Mouse (Mus musculus): ENCODE data around the gene Gsta1. TPM values are rescaled to one million over a fixed set of nuclear protein-coding genes. Genes with fewer than 3 reads are reported as not detected.
A peak's percentile ranks its signal among the peaks of the same experiment; 100 is the strongest.
"Not testable (repeated sequence)": the region's sequence is repeated elsewhere in the genome, so short reads cannot be mapped to it uniquely, and the experiment has no call there.

The Gsta1 gene
- total RNA-seq (2021) = not detected

GRCm38 (mm10) chr9:78230461-78230860 lies at the start of gene Gsta1:
TSS of gene Gsta1 (plus strand) at chr9:78230656.
- not testable (repeated sequence) for DNase-seq (ENCODE audit: extremely low spot score in 1 of 2, low spot score in 1 of 2)

DNA sequence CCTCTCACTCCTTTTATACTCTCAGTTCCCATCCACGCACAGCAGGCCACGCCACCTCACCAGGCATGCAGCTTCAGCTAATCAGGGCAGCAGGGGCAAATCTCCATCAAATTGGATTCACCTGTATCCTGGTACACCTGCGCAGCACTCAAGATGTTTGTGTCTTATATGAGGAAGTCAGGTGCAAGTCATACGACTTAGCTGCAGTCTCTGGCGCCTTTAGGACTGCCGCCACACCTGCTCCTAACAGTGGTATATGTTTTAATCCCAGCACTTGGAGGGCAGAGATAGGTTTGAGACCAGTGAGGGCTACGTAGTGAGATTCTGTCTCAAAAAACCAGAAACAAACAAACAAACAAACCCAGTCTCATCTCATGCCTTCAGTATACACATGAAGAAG lies 48.0 kb upstream of the Gsta1 start, which contains the start of gene Gsta4:
TSS of gene Gsta4 (plus strand) at position 301 of the 400 bp plus-strand sequence.
- DNase-seq (ENCODE audit: extremely low spot score in 1 of 2, low spot score in 1 of 2) = not testable (repeated sequence)

DNA sequence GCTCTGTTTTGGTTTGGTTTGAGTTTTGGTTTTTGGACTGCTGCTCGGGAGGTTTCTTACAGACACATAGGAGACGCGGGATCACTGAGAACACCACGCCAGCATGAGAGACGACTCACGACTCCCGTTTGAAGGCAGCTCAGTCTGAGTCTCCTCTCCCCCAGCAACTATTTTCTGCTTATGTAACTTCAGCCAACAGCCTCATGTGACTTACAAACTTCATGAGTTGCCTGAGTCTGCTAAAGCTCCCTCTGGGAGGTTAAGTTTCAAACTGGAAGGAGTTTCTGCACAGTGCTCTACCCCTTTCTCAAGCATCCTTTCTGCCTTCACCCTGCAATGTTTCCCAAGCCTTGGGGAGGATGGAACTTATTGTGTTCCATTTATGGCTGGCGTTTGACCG lies 44.8 kb upstream of the Gsta1 start:
- DNase-seq (ENCODE audit: extremely low spot score in 1 of 2, low spot score in 1 of 2) = no peak

GRCm38 (mm10) chr9:78188910-78189309 lies 41.5 kb upstream of the Gsta1 start:
- DNase-seq (ENCODE audit: extremely low spot score in 1 of 2, low spot score in 1 of 2) = no peak

- no peak for DNase-seq (ENCODE audit: extremely low spot score in 1 of 2, low spot score in 1 of 2)
Observed at GRCm38 (mm10) chr9:78190651-78191634, 39.5 kb upstream of the Gsta1 start.

GRCm38 (mm10) chr9:78191736-78192135 lies 38.7 kb upstream of the Gsta1 start:
- no peak for DNase-seq (ENCODE audit: extremely low spot score in 1 of 2, low spot score in 1 of 2)

DNA sequence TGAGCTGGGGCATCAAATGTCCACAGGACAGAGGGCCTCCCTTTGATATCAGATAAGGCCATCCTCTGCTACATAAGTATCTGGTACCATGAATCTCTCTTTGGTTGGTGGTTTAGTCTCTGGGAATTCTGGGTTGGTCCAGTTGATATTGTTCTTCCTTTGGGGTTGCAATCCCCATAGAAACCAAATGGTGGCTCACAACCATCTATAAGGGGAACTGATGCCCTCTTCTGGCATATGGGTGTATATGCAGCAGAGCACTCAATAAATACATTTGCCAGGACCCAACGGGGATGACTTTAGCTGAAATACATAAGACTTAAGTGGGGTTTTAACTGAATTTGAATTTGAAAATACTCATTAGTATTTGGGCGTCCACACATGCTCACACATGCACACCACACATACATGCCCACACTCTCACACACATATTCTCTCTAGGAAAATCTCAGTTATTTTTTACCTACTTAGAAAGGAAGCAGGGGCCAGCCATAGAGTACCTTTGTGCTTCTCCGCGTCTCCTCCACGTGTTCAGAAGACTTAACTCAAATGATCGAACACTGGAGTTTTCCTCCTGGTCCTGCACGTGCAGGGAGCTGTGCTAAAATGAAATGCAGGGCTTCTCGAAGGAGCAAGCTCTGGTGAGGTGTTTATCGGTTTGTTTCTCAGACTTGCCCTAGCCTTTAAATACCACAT lies 36.4 kb upstream of the Gsta1 start:
- peak in 1 of 2 experiments; percentile 18 for DNase-seq (ENCODE audit: extremely low spot score in 1 of 2, low spot score in 1 of 2)

GRCm38 (mm10) chr9:78195034-78195433 lies 35.4 kb upstream of the Gsta1 start:
- DNase-seq (ENCODE audit: extremely low spot score in 1 of 2, low spot score in 1 of 2) = no peak

GRCm38 (mm10) chr9:78197801-78198200 lies 32.7 kb upstream of the Gsta1 start:
- DNase-seq (ENCODE audit: extremely low spot score in 1 of 2, low spot score in 1 of 2) = no peak

- no peak for DNase-seq (ENCODE audit: extremely low spot score in 1 of 2, low spot score in 1 of 2)
Observed at GRCm38 (mm10) chr9:78204194-78204593, 26.3 kb upstream of the Gsta1 start.

- DNase-seq (ENCODE audit: extremely low spot score in 1 of 2, low spot score in 1 of 2) = no peak
Observed at GRCm38 (mm10) chr9:78208956-78209355, 21.5 kb upstream of the Gsta1 start.

DNA sequence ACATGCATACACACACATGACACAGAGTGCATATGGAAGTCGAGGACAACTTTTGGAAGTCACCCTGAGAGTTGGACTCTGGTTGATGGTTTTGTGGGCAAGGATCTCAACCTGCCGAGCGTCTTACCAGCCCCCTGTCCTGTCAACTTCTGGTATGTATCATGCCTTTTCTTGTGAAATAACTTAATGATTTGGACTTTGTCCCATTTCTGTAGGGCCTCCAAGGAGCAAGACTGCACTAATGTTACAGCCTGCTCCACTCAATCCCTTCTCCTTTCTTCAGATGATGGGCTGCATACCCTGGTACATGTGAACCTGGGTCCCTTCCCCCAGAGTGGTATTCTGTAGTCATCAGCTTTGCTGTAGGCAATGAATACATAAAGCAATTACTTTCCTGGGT lies 20.4 kb upstream of the Gsta1 start:
- DNase-seq (ENCODE audit: extremely low spot score in 1 of 2, low spot score in 1 of 2) = no peak

GRCm38 (mm10) chr9:78210821-78211220 lies 19.6 kb upstream of the Gsta1 start:
- DNase-seq (ENCODE audit: extremely low spot score in 1 of 2, low spot score in 1 of 2) = no peak

- no peak for DNase-seq (ENCODE audit: extremely low spot score in 1 of 2, low spot score in 1 of 2)
Observed at GRCm38 (mm10) chr9:78211521-78211920, 18.9 kb upstream of the Gsta1 start.

DNA sequence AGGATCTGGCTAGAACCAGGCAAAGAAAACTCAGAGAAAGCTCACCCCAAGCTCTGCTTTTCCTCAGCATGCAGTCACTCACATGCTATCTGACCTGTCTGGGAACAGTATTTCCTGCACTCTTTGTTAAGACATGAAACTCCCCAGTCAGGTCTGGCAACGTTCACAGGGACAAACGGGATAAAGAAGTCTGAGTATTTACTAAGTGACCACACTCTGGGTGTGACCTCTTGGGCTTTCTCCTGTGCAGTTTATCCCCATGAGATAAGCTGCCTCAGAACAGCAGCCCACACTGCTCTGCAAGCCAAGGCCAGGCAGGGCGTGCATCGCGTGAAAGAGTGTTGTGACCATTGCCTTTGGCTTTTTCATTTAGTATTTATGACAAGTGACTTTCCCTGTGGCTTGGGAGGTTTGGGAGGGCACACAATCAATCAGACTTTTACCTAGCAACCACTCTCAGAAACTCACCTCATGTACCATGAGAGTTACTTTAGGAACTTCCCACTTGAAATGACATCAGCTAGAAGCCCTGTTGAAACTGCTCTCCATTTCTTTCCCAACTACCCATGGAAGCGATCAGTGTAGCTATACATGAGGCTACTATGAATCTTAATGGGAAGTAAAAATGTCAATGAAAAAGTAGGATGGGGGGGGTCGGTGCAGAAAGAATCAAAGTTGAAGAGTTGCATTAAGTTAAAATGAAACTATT lies 18.0 kb upstream of the Gsta1 start:
- no peak for DNase-seq (ENCODE audit: extremely low spot score in 1 of 2, low spot score in 1 of 2)

DNA sequence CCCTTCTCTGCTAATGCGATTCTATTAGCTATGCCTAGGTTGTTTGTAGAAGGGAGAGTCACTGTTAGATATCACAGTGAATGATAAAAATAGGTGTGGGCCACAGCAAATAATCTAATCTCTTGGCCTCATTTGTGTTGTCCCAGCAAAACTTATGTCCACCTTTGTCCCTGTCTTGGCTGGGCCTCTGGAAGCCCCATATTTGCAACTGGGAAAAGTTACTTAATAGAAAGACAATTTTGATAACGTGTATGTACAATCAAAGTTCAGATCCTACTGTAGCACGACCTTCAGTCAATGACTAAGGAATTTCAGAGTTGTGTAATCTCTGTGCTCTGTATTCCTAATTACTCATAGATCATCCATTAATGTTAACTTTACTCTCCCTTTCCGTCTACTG lies 13.4 kb upstream of the Gsta1 start:
- no peak for DNase-seq (ENCODE audit: extremely low spot score in 1 of 2, low spot score in 1 of 2)

GRCm38 (mm10) chr9:78222616-78223015 lies 7.8 kb upstream of the Gsta1 start:
- DNase-seq (ENCODE audit: extremely low spot score in 1 of 2, low spot score in 1 of 2) = no peak

DNA sequence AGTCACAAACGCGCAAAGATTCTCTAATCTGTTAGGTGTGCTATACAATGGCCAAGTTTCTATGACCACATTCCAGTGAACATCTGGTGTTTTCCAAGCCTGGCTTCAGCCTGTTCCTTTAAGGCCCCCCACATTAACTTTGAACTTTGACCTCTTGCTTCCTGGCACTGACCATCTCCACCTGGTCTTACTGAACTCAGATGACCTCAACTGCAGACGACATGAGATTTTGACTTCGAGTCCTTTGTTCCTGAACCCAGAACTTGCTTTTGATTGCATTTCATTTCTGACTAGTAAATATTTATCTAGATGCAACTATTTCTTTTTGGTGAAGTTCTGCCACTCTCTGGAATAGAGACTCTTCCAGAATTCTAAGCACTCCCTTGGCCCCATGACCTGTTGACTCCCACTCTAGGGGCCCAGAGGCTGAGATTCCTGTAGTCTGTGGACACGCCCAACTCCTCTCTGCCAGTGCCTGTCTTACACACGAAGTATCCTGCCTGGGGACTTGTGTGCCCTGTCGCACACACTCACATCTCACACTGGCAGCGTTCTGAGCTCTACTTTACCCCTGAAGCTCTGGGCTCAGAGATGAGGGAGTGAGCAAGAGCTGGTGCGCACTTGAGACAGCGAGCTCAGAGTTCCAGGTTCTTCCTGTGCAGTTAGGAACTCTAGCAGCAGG lies 7.1 kb upstream of the Gsta1 start:
- DNase-seq (ENCODE audit: extremely low spot score in 1 of 2, low spot score in 1 of 2) = no peak

DNA sequence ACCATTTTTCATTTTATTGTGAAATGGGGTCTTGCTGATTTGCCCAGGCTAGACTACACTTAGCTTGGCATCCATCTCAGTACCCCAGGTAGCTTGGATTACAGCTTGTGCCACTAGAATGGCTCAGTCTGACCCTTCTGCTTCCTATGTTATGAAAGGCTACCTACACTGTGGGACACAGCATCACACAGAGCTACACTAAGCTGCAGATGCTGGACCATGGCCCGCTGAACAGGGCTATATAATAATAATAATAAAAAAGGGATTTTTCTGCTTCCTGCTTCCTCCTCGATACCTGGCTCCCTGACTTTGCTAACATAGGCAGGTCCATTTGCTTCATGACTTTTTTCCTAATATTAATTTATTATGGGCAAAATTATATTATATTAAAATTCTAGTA lies 6.0 kb upstream of the Gsta1 start:
- no peak for DNase-seq (ENCODE audit: extremely low spot score in 1 of 2, low spot score in 1 of 2)

DNA sequence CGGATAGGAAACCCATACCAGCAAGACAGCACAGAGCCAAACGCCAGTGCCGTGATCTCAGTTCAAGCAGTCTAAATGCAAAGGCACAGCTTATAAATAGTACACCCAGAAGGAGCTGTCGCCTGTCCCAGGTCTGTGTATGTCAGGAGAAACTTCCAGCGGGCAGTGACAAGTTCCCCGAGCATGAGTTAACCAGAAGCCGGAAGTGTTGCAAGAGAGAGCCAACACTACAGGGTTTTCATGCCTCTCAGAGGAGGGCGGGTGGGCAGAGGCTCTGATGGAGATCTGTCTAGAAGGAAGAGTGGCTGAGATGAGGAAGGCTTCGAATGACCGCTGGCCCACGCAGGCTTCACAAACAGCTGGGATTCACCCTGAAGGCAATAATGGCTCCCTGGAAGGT lies 5.2 kb upstream of the Gsta1 start:
- no peak for DNase-seq (ENCODE audit: extremely low spot score in 1 of 2, low spot score in 1 of 2)
